Mouse (Mus musculus) testis, adult 2 months (tissue): ENCODE results near the gene Rpusd4. TPM values are rescaled to one million over a fixed set of nuclear protein-coding genes. Genes with fewer than 3 reads are reported as not detected.

Experiments used
- H3K27ac ChIP-seq: fragments of 200-500 bp; 2 replicates; pipeline ENCODE4 v1.5.1; 2012; ENCODE audit warnings: low read depth, low read length; ENCODE audit not compliant: control insufficient read depth, insufficient read depth
- H3K27me3 ChIP-seq: fragments of 200-500 bp; 2 replicates; pipeline ENCODE4 v1.6.1; 2012; ENCODE audit warnings: mild to moderate bottlenecking, low read length, moderate library complexity; ENCODE audit not compliant: control insufficient read depth, insufficient read depth
- H3K36me3 ChIP-seq: fragments of 200-500 bp; 2 replicates; pipeline ENCODE4 v1.6.1; 2012; ENCODE audit warnings: mild to moderate bottlenecking, low read length; ENCODE audit not compliant: control insufficient read depth, insufficient read depth
- H3K4me1 ChIP-seq: fragments of 200-500 bp; 2 replicates; pipeline ENCODE4 v1.6.1; 2012; ENCODE audit warnings: low read length; ENCODE audit not compliant: control insufficient read depth, insufficient read depth
- H3K4me3 ChIP-seq: fragments of 200-500 bp; 2 replicates; pipeline ENCODE4 v1.5.1; 2012; ENCODE audit warnings: low read depth, mild to moderate bottlenecking, low read length, moderate library complexity, mixed read lengths; ENCODE audit not compliant: control insufficient read depth
- CTCF ChIP-seq: fragments of 200-500 bp; IDR thresholded peaks from 2 replicates; pipeline ENCODE4 v1.5.1; 2012; ENCODE audit warnings: low read depth, mild to moderate bottlenecking, inconsistent platforms, low read length, moderate library complexity; ENCODE audit not compliant: control insufficient read depth, insufficient read depth, insufficient replicate concordance
- POLR2A ChIP-seq: fragments of 200-500 bp; IDR thresholded peaks from 2 replicates; pipeline ENCODE4 v1.6.1; 2012; ENCODE audit warnings: low read depth, mild to moderate bottlenecking, inconsistent platforms, low read length, moderate library complexity; ENCODE audit not compliant: control insufficient read depth
- polyA plus RNA-seq: library from polyadenylated mRNA; depleted of rRNA; stranded (reverse); fragments of >200 nt; gene quantifications from 2 replicates; pipeline ENCODE4 v1.2.3, GENCODE M21; 2012

The Rpusd4 gene
- polyA plus RNA-seq, 1 experiment: 5.2 TPM

- Histone ChIP-seq H3K36me3 (no peaks in the 10 kb centered on the region), H3K4me1 (peaks cover 3% of the 10 kb centered on the region), H3K27me3 (no peaks in the 10 kb centered on the region), H3K27ac (no peak overlapping the region), H3K4me3 (no peak overlapping the region)
- TF ChIP-seq CTCF: no peak
- no peak for TF ChIP-seq POLR2A
These were observed 18.7 kb downstream of the Rpusd4 start for GRCm38 (mm10) chr9:35286351-35286750.

GRCm38 (mm10) chr9:35289992-35290391 lies 22.3 kb downstream of the Rpusd4 start:
- TF ChIP-seq POLR2A (no peak), CTCF (no peak)
- no peak overlapping the region for H3K4me3 ChIP-seq
- no peaks in the 10 kb centered on the region for H3K4me1 ChIP-seq
- no peak overlapping the region for H3K27ac ChIP-seq
- no peaks in the 10 kb centered on the region for H3K36me3 ChIP-seq
- no peaks in the 10 kb centered on the region for H3K27me3 ChIP-seq

GRCm38 (mm10) chr9:35290417-35290816 lies 22.8 kb downstream of the Rpusd4 start:
- Histone ChIP-seq H3K4me3 (no peak overlapping the region), H3K4me1 (no peaks in the 10 kb centered on the region), H3K36me3 (no peaks in the 10 kb centered on the region), H3K27me3 (no peaks in the 10 kb centered on the region), H3K27ac (no peak overlapping the region)
- TF ChIP-seq CTCF: no peak
- no peak for TF ChIP-seq POLR2A

GRCm38 (mm10) chr9:35290916-35291315 lies 23.3 kb downstream of the Rpusd4 start:
- no peaks in the 10 kb centered on the region for H3K27me3 ChIP-seq
- H3K36me3 ChIP-seq: no peaks in the 10 kb centered on the region
- H3K4me1 ChIP-seq: no peaks in the 10 kb centered on the region
- no peak overlapping the region for H3K27ac ChIP-seq
- no peak for TF ChIP-seq CTCF
- TF ChIP-seq POLR2A: no peak
- H3K4me3 ChIP-seq: no peak overlapping the region

GRCm38 (mm10) chr9:35293465-35293864 lies 25.8 kb downstream of the Rpusd4 start:
- no peaks in the 10 kb centered on the region for H3K27me3 ChIP-seq
- no peaks in the 10 kb centered on the region for H3K36me3 ChIP-seq

GRCm38 (mm10) chr9:35297791-35298190 lies 30.1 kb downstream of the Rpusd4 start:
- H3K27me3 ChIP-seq: no peaks in the 10 kb centered on the region
- no peak overlapping the region for H3K27ac ChIP-seq
- H3K36me3 ChIP-seq: no peaks in the 10 kb centered on the region
- no peaks in the 10 kb centered on the region for H3K4me1 ChIP-seq
- H3K4me3 ChIP-seq: no peak overlapping the region
- TF ChIP-seq CTCF: no peak
- TF ChIP-seq POLR2A: no peak

More at GRCm38 (mm10) chr9:35293465-35293864, 25.8 kb downstream of the Rpusd4 start:
- Histone ChIP-seq H3K4me3 (no peak overlapping the region), H3K27ac (no peak overlapping the region), H3K4me1 (no peaks in the 10 kb centered on the region)
- TF ChIP-seq CTCF: no peak

- TF ChIP-seq CTCF: no peak
- no peak for TF ChIP-seq POLR2A
These were observed 34.5 kb downstream of the Rpusd4 start for GRCm38 (mm10) chr9:35302172-35302571.

GRCm38 (mm10) chr9:35307461-35307860 lies 39.8 kb downstream of the Rpusd4 start:
- no peak for TF ChIP-seq POLR2A
- Histone ChIP-seq H3K36me3 (no peaks in the 10 kb centered on the region), H3K4me3 (no peak overlapping the region), H3K27me3 (no peaks in the 10 kb centered on the region), H3K27ac (no peak overlapping the region), H3K4me1 (no peaks in the 10 kb centered on the region)

More at GRCm38 (mm10) chr9:35302172-35302571, 34.5 kb downstream of the Rpusd4 start:
- Histone ChIP-seq H3K4me3 (no peak overlapping the region), H3K36me3 (no peaks in the 10 kb centered on the region), H3K27me3 (no peaks in the 10 kb centered on the region), H3K27ac (no peak overlapping the region), H3K4me1 (no peaks in the 10 kb centered on the region)
